Mouse (Mus musculus): ENCODE results near the gene Gabbr2. TPM values are rescaled to one million over a fixed set of nuclear protein-coding genes. Genes with fewer than 3 reads are reported as not detected.

Gabbr2 gene
- total RNA-seq, 2 experiments from 2014 or later = 1.6 to 1.7 TPM

DNA sequence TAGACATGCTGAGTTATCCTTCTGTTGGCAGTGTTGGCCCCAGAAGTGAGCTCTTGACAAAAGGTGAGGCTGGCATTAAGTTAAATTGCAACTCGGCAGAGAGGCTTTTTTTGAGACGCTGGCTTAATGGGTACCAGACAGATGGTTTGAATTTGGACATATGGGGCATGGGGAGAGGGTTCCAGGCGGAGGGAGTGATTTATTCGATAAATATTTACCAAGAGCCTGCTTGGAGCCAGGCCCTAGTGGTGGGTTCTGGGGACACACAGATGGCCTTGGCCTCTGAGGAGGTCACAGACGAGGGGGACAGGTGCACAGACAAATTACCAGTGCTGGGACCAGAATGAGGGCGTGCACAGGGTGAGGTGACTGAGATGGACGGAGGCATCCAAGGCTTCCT, 282.2 kb downstream of the Gabbr2 start:
- no peak for DNase-seq

- DNase-seq = no peak
These were observed 285.9 kb downstream of the Gabbr2 start for GRCm38 (mm10) chr4:46705739-46706138.

- no peak for DNase-seq
These were observed 288.5 kb downstream of the Gabbr2 start for GRCm38 (mm10) chr4:46703146-46703545.

GRCm38 (mm10) chr4:46700223-46700651, 291.4 kb downstream of the Gabbr2 start:
- DNase-seq = no peak

DNA sequence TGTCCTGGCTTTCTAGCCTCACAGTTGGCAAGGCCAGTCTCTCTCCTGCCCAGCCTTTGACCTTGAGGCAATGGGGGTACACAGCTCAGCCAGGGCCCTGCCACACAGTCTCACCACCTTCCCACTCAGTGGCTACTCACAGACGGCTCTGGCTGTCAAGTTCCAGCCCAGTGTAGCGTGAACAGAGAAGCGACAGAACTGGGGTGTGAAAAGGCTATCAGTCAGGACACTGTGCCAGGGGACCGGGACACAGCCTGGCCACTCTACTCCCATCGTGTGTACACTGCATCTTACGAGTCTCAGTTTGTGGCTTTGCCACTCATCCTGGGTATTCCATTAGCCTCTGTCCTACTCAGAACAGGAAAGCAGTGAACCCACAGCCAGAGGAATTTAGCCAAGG, 295.2 kb downstream of the Gabbr2 start:
- no peak for DNase-seq

DNA sequence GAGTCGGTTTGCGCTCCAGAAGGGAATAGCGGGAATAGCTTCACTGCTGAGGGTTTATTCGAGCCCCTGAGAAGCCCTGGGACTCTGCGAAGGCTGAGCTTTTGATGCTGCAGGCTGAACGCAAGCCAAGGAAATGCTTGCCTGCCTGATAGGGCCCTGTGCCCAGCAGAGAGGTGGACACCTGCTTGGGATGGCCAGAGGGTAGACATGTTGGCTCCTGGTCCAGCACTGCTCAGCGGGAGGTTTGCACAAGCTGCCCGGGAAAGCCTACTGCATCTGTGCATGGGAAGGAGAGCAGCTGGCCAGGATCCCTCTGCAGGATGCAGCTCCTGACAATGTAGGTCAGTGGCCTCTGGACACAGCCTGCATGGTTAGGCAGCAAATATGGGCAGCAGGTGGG, 301.1 kb downstream of the Gabbr2 start:
- DNase-seq = no peak

- DNase-seq = no peak
These were observed 301.7 kb downstream of the Gabbr2 start for GRCm38 (mm10) chr4:46690023-46690420.

GRCm38 (mm10) chr4:46689397-46690022, 302.2 kb downstream of the Gabbr2 start:
- DNase-seq = peak; percentile 84

GRCm38 (mm10) chr4:46688213-46688832, 303.4 kb downstream of the Gabbr2 start:
- no peak for DNase-seq

GRCm38 (mm10) chr4:46684160-46684559, 307.5 kb downstream of the Gabbr2 start:
- DNase-seq = peak; percentile 28

GRCm38 (mm10) chr4:46676646-46677045, 315.0 kb downstream of the Gabbr2 start:
- no peak for DNase-seq

DNA sequence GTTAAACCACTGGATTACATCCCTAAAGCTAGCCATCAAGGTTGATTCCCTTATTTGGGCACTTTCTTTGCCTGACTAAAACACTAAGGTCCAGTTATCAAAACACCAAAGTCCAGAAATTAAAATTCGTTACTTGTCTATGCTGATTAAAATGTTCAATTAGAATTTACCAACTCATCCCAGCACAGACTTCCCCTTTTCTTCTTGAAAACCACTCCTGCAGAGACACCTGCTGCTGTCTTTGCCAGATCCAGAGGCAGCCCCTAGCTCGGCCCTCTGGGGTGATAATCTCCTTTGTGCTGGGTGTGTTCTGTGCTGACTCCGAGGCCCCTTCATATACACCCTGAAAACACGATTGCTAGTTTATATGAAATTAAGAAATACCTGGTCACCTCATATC, 315.7 kb downstream of the Gabbr2 start:
- no peak for DNase-seq

- no peak for DNase-seq
These were observed 316.3 kb downstream of the Gabbr2 start for GRCm38 (mm10) chr4:46675272-46675785.

DNA sequence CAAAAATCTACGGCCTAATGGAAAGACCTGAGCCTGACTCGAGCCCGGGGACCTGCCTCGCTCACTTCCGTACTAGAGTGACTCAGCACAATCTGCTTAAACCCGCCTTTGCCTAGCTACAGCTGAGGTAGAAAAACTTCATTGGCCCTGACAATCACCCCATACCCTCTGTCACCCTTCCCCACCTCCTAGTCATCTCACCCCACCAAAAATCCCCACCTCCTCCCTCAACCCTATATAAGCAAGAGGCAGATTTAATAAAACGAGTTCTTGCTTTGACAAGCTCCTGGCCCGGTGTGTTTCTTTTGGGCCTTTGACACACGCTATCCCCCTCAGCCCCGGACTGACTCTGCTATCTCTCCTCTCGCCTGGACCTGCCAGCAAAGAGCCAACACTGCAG, 323.1 kb downstream of the Gabbr2 start:
- DNase-seq = no peak

GRCm38 (mm10) chr4:46666420-46666819, 325.3 kb downstream of the Gabbr2 start:
- no peak for DNase-seq

DNA sequence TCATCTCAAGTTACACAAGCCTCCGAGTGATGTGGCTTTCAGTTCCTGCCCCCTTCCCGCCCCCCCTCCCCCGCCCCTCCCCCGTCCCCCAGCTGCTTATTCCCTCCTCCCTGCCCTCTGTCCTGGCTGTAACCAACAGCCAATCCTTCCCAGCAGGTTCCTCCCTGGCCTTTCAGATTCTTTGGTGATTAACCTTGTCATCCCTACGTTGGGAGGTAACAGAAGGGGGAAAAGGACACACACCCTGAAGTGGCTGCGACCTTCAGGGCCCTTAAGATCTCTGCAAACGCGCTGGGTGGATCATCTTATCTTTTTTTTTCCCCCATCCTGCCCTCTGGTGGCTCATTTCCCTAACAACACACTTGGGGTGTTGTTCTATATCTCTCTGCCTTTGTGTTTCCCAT, 326.3 kb downstream of the Gabbr2 start:
- peak; percentile 28 for DNase-seq

DNA sequence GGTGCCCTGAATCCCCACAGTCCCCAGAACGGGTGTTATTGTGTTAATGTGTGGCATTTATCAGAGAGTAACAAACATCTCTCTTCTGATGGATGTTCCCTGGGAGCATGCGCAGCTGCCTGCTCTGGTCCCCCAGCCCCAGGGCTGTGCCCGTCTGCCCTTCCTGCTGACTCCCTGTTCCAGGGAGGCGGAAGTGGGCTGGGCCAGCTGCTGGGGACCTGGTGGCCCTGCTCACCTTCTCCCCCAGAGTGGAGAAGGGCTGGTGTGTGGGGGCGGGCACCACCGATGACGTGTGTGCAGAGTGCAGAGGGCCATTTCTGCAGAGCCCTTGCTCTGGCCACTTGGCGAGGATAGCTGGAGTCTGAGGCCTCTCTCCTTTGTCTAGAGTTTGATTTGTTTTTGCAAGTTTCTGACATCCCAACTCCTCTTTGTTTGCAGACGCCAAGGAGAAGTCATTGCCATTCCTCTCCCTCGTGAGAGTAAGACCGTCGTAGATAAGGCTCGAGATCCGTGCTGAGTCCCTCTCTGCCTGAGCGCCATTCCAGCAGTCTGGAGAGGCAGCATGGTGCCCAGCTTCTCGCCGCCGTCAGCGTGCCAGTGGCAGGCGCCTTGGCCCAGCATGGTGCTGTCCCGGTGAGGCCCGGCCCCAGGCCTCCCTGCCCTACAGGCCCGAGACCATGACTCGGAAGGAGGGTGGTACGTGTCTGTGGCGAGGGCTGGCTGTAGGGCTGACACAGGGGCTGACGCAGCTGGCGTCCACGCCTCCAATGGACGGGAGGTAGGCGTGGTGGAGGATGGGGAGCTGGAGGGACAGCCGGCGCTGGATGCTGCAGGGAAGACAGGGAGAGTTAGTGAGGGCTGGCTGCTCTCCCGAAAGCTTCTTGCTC, 327.3 kb downstream of the Gabbr2 start:
- peak; percentile 83 for DNase-seq

DNA sequence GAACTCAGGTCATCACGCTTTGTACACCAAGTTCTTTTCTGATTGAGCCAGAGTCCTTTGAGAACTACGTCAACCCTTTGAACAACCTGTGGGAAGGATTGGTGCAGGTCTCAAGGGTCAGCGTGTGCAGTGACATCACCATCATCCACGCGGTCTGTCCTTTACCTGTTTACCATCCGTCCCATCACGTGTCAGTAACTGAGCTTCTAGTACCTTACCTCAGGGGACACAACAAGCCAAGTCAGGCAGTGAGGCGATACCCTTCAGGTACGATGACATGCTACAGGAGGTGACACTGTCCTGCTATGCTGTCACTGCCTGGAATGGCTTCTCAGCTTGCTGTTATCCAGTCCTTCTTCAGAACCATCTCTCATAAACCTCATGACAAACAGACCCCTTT, 330.2 kb downstream of the Gabbr2 start:
- no peak for DNase-seq

- no peak for DNase-seq
These were observed 332.7 kb downstream of the Gabbr2 start for GRCm38 (mm10) chr4:46658946-46659345.

- peak; percentile 86 for DNase-seq
These were observed 334.6 kb downstream of the Gabbr2 start for GRCm38 (mm10) chr4:46657116-46657515.

DNA sequence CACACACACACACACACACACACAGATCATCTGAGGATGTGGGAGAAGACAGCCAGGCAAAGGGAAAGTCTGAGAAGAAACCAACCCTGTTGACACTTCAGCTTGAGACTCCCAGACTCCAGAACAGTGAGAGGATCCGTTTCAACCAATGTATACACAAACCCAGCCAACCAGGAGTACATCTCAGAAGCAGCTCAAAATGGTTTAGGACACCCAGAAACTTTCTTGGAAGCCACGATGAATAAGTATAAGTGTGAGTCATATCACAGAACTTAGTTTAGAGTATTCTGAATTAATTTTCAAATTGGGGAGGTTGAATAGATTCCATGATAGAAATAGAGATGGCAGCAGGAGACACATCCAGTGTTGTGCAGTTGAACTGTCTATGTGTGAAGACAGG, 335.7 kb downstream of the Gabbr2 start:
- DNase-seq = no peak

- no peak for DNase-seq
These were observed 336.4 kb downstream of the Gabbr2 start for GRCm38 (mm10) chr4:46655298-46655697.
